ENCODE assay signal across 20 mouse cellular contexts in genomic region chr16:44701155-44701554, GRCm38 (mm10). TPM values are rescaled to one million over a fixed set of nuclear protein-coding genes. Genes with fewer than 3 reads are reported as not detected.
A peak's percentile ranks its signal among the peaks of the same experiment; 100 is the strongest.
DNase-seq lines count a peak whose midpoint lies in the region; ATAC-seq and TF ChIP-seq lines count a peak whose summit lies in the region.
"Had no signal": no experiment of that assay in that cellular context is flagged by ENCODE, and none has a peak within 500 bp of the region (broad histone marks: within the 10 kb centered on the region; RNA-seq: fewer than 3 reads in every experiment).

No protein-coding gene starts in this region.

- no peaks in the 10 kb centered on the region for H3K9me3 ChIP-seq in MEL (replicated peaks; ENCODE audit: insufficient read depth, low read length)
- H3K9me3 ChIP-seq in forebrain, embryonic 14.5 days (replicated peaks; ENCODE audit: control insufficient read depth, low read length) = no peaks in the 10 kb centered on the region
- H3K9me3 ChIP-seq: G1E had no signal

- 54% methylated on average over 3 of the region's 3 CpGs for whole genome bisulfite sequencing in forebrain, embryonic 14.5 days

- no peak for TF ChIP-seq RAD21 in MEL (IDR thresholded peaks at IDR 0.05; ENCODE audit: low read depth, low read length)

- H3K27me3 ChIP-seq in MEL (ENCODE audit: control insufficient read depth in 1 of 2, insufficient read depth in 2 of 2, low read length in 2 of 2) = no peaks in the 10 kb centered on the region
- H3K27me3 ChIP-seq in forebrain, embryonic 14.5 days (replicated peaks; ENCODE audit: control insufficient read depth, insufficient read depth, low read length) = no peaks in the 10 kb centered on the region

- DNase-seq in MEL (ENCODE audit: low read depth, low spot score) (peak; percentile 67), MEL-GATA-1-ER (ENCODE audit: extremely low read depth, low read depth) (peak; percentile 59)
- DNase-seq in forebrain, embryonic 14.5 days (ENCODE audit: low spot score) = no peak
- no peak for DNase-seq in spleen, adult 12 weeks (ENCODE audit: low spot score)
- DNase-seq: adrenal gland, adult 2 months; adrenal gland, adult 8-10 months; adrenal gland, postnatal 10 days; adrenal gland, postnatal 14 days; adrenal gland, postnatal 25 days; adrenal gland, postnatal 36 days; B cell, adult 2 months; cerebellum, adult 11 months; cerebellum, adult 11-12 months; cerebellum, adult 18-20 months; cerebellum, adult 2 months; cerebellum, adult 8-10 months had no signal

- H3K4me2 ChIP-seq in forebrain, embryonic 14.5 days (ENCODE audit: low read length) = no peak overlapping the region

- TF ChIP-seq EP300 in MEL (IDR thresholded peaks at IDR 0.05; ENCODE audit: low read depth in 1 of 2, low read length in 2 of 2) = peak in 1 of 2 experiments; percentile 46; a peak in 1 of 4 replicates

- H3K4me1 ChIP-seq in MEL (ENCODE audit: control insufficient read depth in 1 of 2, insufficient read depth in 2 of 2, low read length in 2 of 2) = peaks cover 3 to 8% of the 10 kb centered on the region in 2 experiments
- H3K4me1 ChIP-seq in forebrain, embryonic 14.5 days (ENCODE audit: control insufficient read depth, insufficient read depth, low read length) = no peaks in the 10 kb centered on the region; the same call in 1 of the 2 replicates

- 0 out of 2 replicates have a peak overlapping the region, but pooled peaks have one; percentile 1 for H3K9ac ChIP-seq in MEL (ENCODE audit: control insufficient read depth, low read depth, low read length, poor library complexity, severe bottlenecking)
- no peak overlapping the region for H3K9ac ChIP-seq in forebrain, embryonic 14.5 days (ENCODE audit: low read length)

- peak overlapping the region; percentile 11; the same call in 1 of the 2 replicates for H3K27ac ChIP-seq in MEL (ENCODE audit: control insufficient read depth, low read depth, low read length)
- H3K27ac ChIP-seq in forebrain, embryonic 14.5 days (ENCODE audit: low read depth, low read length) = no peak overlapping the region

- peaks cover 0 to 8% of the 10 kb centered on the region in 2 experiments; a peak in 2 of 4 replicates for H3K36me3 ChIP-seq in MEL (ENCODE audit: control insufficient read depth in 1 of 2, insufficient read depth in 2 of 2, low read length in 2 of 2)
- H3K36me3 ChIP-seq in forebrain, embryonic 14.5 days (ENCODE audit: control insufficient read depth, insufficient read depth, low read length) = no peaks in the 10 kb centered on the region
- H3K36me3 ChIP-seq: G1E had no signal

- H3K4me3 ChIP-seq in MEL (ENCODE audit: control insufficient read depth in 1 of 2, insufficient read depth in 1 of 2, low read depth in 2 of 2, low read length in 2 of 2) = peak overlapping the region in 1 of 2 experiments; percentile 23; a peak in 1 of 4 replicates
- H3K4me3 ChIP-seq in forebrain, embryonic 14.5 days (ENCODE audit: low read depth, low read length) = no peak overlapping the region

- H3K79me2 ChIP-seq in MEL (ENCODE audit: control insufficient read depth, insufficient read depth, low read length, poor library complexity) = no peaks in the 10 kb centered on the region

- no peak for TF ChIP-seq POLR2A in MEL (IDR thresholded peaks at IDR 0.05; ENCODE audit: control insufficient read depth in 1 of 2, insufficient read depth in 1 of 2, low read depth in 1 of 2, low read length in 2 of 2, poor library complexity in 1 of 2)

- ATAC-seq in forebrain, embryonic 14.5 days = no peak
- ATAC-seq: activated CD4-positive, CD25-positive, alpha-beta regulatory T cell, adult 4 months; CD4-positive, CD25-positive, alpha-beta regulatory T cell, adult 4 months; Patski had no signal

- TF ChIP-seq CTCF in MEL (IDR thresholded peaks at IDR 0.05 in 2 of 3, conservative IDR thresholded peaks at IDR 0.05 in 1 of 3; ENCODE audit: control insufficient read depth in 1 of 3, insufficient read depth in 1 of 3, low read depth in 2 of 3, low read length in 3 of 3, poor library complexity in 1 of 3, severe bottlenecking in 1 of 3) = no peak

TF ChIP-seq in MEL, 35 proteins besides CTCF, POLR2A, EP300 and RAD21:
- TF ChIP-seq GABPA (IDR thresholded peaks at IDR 0.05; ENCODE audit: low read depth, low read length) (no peak), HCFC1 (IDR thresholded peaks at IDR 0.05; ENCODE audit: low read depth, low read length) (peak; percentile 26; the same call in 1 of the 2 replicates), SIN3A (IDR thresholded peaks at IDR 0.05; ENCODE audit: low read length) (peak; percentile 35; the same call in 1 of the 2 replicates), MYB (IDR thresholded peaks at IDR 0.05; ENCODE audit: low read depth, low read length) (no peak), SMC3 (IDR thresholded peaks at IDR 0.05; ENCODE audit: low read depth, low read length) (no peak), NELFE (IDR thresholded peaks at IDR 0.05; ENCODE audit: low read depth, low read length) (no peak), KAT2A (conservative IDR thresholded peaks at IDR 0.05; ENCODE audit: low read depth, low read length) (no peak), E2F4 (IDR thresholded peaks at IDR 0.05; ENCODE audit: borderline replicate concordance, low read depth, low read length) (no peak), ZNF384 (IDR thresholded peaks at IDR 0.05; ENCODE audit: low read depth, low read length) (no peak), GATA1 (IDR thresholded peaks at IDR 0.05; ENCODE audit: low read depth, low read length) (peak; percentile 14; the same call in 1 of the 2 replicates), TAL1 (IDR thresholded peaks at IDR 0.05; ENCODE audit: low read length) (no peak), MAX (IDR thresholded peaks at IDR 0.05; ENCODE audit: low read length) (no peak), ETS1 (IDR thresholded peaks at IDR 0.05; ENCODE audit: low read depth, low read length) (0 out of 2 replicates have a peak, but pooled peaks have one; percentile 22), USF2 (IDR thresholded peaks at IDR 0.05; ENCODE audit: borderline replicate concordance in 1 of 2, insufficient read depth in 1 of 2, low read depth in 1 of 2, low read length in 2 of 2) (no peak), ELF1 (IDR thresholded peaks at IDR 0.05; ENCODE audit: low read depth, low read length) (no peak), POLR2AphosphoS5 (IDR thresholded peaks at IDR 0.05; ENCODE audit: borderline replicate concordance, low read depth, low read length) (no peak), RCOR1 (IDR thresholded peaks at IDR 0.05; ENCODE audit: low read depth, low read length) (0 out of 2 replicates have a peak, but pooled peaks have one; percentile 60), NRF1 (IDR thresholded peaks at IDR 0.05; ENCODE audit: insufficient read depth, low read depth, low read length, poor library complexity, severe bottlenecking) (no peak), MAFK (IDR thresholded peaks at IDR 0.05; ENCODE audit: borderline replicate concordance, low read depth, low read length) (no peak), JUND (IDR thresholded peaks at IDR 0.05; ENCODE audit: low read depth, low read length) (no peak), ZC3H11A (IDR thresholded peaks at IDR 0.05; ENCODE audit: low read depth, low read length) (no peak), MYC (IDR thresholded peaks at IDR 0.05; ENCODE audit: low read depth, low read length) (no peak), MAZ (IDR thresholded peaks at IDR 0.05; ENCODE audit: low read depth, low read length) (no peak), USF1 (IDR thresholded peaks at IDR 0.05; ENCODE audit: low read depth, low read length) (no peak), CHD2 (IDR thresholded peaks at IDR 0.05; ENCODE audit: low read length) (no peak), TCF12 (IDR thresholded peaks at IDR 0.05; ENCODE audit: low read depth, low read length) (no peak), BHLHE40 (IDR thresholded peaks at IDR 0.05; ENCODE audit: borderline replicate concordance, low read depth, low read length) (no peak)

RNA-seq across cellular contexts. Expression of gene Nepro, which starts 22.9 kb away (rescaled TPM):
- total RNA-seq in MEL (2012; rRNA removed) = 8.8 and 9.0 TPM in 2 replicates
- polyA plus RNA-seq in MEL (2012; ENCODE audit: insufficient read depth in 1 of 2, insufficient read length in 2 of 2, low read depth in 1 of 2, low replicate concordance in 2 of 2, missing spikeins in 1 of 2) = 10 to 100 TPM in 1 of 2 experiments, not detected in 1; 20.8 TPM
- 3.8 and 4.5 TPM in 2 replicates for polyA plus RNA-seq in forebrain, embryonic 14.5 days (2014; fragmentation: Nextera tagmentation; extraction: Ambion mirVana)

RNA-seq across cellular contexts. Expression of gene Gtpbp8, which starts 45.0 kb away (rescaled TPM):
- total RNA-seq in MEL (2012; rRNA removed) = 10.1 and 14.4 TPM in 2 replicates
- polyA plus RNA-seq in MEL (2012; ENCODE audit: insufficient read depth in 1 of 2, insufficient read length in 2 of 2, low read depth in 1 of 2, low replicate concordance in 2 of 2, missing spikeins in 1 of 2) = 10 to 100 TPM in 1 of 2 experiments, not detected in 1; 10.7 TPM
- polyA plus RNA-seq in forebrain, embryonic 14.5 days (2014; fragmentation: Nextera tagmentation; extraction: Ambion mirVana) = 38.0 and 45.5 TPM in 2 replicates

Comparison
In these comparisons a context has a peak if more than half of its experiments do, and no peak if none do; other contexts are left out.
1. DNase-seq: peak in MEL (single experiment) and MEL-GATA-1-ER (single experiment); none in forebrain, embryonic 14.5 days (single experiment) and spleen, adult 12 weeks (single experiment).